Comparison of ENCODE assay signal across 14 mouse cellular contexts in the genomic region with DNA sequence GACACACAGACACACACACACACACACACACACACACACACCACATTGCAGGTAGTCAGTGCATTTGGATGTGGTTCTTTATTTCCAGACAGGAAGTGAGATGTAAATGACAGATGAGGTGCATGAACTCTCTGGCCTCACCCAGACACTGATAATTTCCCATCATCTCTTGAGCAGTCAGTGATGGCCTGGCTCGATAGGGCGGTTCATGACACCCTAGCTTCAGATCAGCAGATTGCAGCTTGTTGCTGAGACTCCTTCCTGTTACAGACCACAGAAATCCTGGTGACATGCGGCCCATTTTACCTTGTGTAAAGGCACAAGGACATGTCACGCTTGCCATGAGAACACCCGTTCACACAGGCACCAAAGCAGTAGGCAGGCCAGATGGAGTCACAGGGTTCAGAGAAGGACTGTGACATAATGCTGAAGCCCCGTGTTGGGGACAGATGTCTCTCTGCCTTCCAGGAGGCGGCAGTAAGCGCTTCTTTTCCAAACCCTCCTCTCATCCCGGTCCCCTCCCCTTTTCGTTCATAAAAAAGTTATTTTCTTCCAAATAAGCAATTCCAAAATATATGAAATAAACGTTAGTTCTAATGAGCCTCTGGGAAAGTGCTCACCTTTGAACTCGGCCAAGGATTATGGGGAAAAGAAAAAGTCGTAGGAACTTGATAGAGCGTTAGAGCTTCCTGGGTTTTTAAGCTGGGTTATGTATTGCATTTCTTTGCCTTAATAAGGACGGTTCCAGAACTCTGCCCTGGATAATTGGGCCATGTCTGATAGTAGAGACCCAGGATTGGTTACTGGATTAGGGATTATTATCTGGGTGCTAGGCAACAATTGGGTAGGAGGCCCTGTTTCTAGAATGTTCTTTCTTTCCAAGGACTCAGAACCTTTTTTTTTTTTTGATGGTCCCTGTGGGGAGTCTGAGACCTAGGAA. TPM values are rescaled to one million over a fixed set of nuclear protein-coding genes. Genes with fewer than 3 reads are reported as not detected.
DNase-seq lines count a peak whose midpoint lies in the region; ATAC-seq and TF ChIP-seq lines count a peak whose summit lies in the region.
"Had no signal": no experiment of that assay in that cellular context is flagged by ENCODE, and none has a peak within 500 bp of the region (broad histone marks: within the 10 kb centered on the region; RNA-seq: fewer than 3 reads in every experiment).

No protein-coding gene starts in this region.

- no peak overlapping the region for H3K27ac ChIP-seq in liver, postnatal 0 days (ENCODE audit: low read depth)
- H3K27ac ChIP-seq: hindbrain, embryonic 12.5 days; kidney, embryonic 15.5 days; limb, embryonic 15.5 days had no signal

- no peak overlapping the region for H3K4me3 ChIP-seq in liver, postnatal 0 days (ENCODE audit: low read depth, low read length)
- H3K4me3 ChIP-seq: erythroblast, embryonic 14.5 days; heart, embryonic 12.5 days; hindbrain, embryonic 12.5 days; kidney, embryonic 15.5 days; limb, embryonic 15.5 days had no signal

- no peaks in the 10 kb centered on the region for H3K4me1 ChIP-seq in liver, postnatal 0 days (ENCODE audit: insufficient read depth)

- H3K27me3 ChIP-seq in liver, postnatal 0 days (ENCODE audit: insufficient read depth, low read length) = no peaks in the 10 kb centered on the region
- H3K27me3 ChIP-seq: heart, embryonic 12.5 days; hindbrain, embryonic 12.5 days; kidney, embryonic 15.5 days; limb, embryonic 15.5 days had no signal

- H3K9me3 ChIP-seq in liver, postnatal 0 days (ENCODE audit: low read length) = no peaks in the 10 kb centered on the region
- H3K9me3 ChIP-seq: heart, embryonic 12.5 days; hindbrain, embryonic 12.5 days; kidney, embryonic 15.5 days; limb, embryonic 15.5 days had no signal

- no peak for TF ChIP-seq EP300 in liver, postnatal 0 days (IDR thresholded peaks at IDR 0.05; ENCODE audit: low read depth)

- no peak for ATAC-seq in liver, postnatal 0 days
- peak; percentile 55 for ATAC-seq in megakaryocyte progenitor cell, adult 5-6 weeks (replicated peaks; ENCODE audit: poor library complexity)

- H3K36me3 ChIP-seq in liver, postnatal 0 days (replicated peaks; ENCODE audit: insufficient read depth, low read length) = 0 out of 2 replicates have a peak, but pooled peaks cover 5% of the 10 kb centered on the region
- H3K36me3 ChIP-seq: heart, embryonic 12.5 days; hindbrain, embryonic 12.5 days; kidney, embryonic 15.5 days; limb, embryonic 15.5 days had no signal

- H3K9ac ChIP-seq in liver, postnatal 0 days (replicated peaks) = no peak overlapping the region
- H3K9ac ChIP-seq: heart, embryonic 12.5 days; hindbrain, embryonic 12.5 days; kidney, embryonic 15.5 days; limb, embryonic 15.5 days had no signal

- 48% methylated on average over 15 of the region's 15 CpGs for WGBS in liver, postnatal 0 days (ENCODE audit: insufficient replicate concordance)

- 0 out of 2 replicates have a peak, but pooled peaks have one; percentile 4 for TF ChIP-seq CTCF in liver, postnatal 0 days (IDR thresholded peaks at IDR 0.05; ENCODE audit: low read depth)

- H3K4me2 ChIP-seq in liver, postnatal 0 days (ENCODE audit: low read depth, low read length) = no peak overlapping the region
- H3K4me2 ChIP-seq: heart, embryonic 12.5 days; hindbrain, embryonic 12.5 days; kidney, embryonic 15.5 days; limb, embryonic 15.5 days; midbrain, embryonic 11.5 days had no signal

- no peak for DNase-seq in liver, postnatal 0 days
- DNase-seq in liver = no peak
- DNase-seq in CD4-positive helper T cell, adult 2 months (ENCODE audit: low read depth, low spot score) = peak; percentile 87
- peak; percentile 20 to 31 for DNase-seq in CD8-positive naive resting alpha-beta T cell, adult 2 months (ENCODE audit: low read depth in 2 of 2, low spot score in 2 of 2)
- no peak for DNase-seq in adrenal gland, adult 18-20 months (ENCODE audit: low spot score in 2 of 2)
- DNase-seq in cerebellum, postnatal 36 days = no peak
- DNase-seq: adrenal gland, adult 8-10 months had no signal

RNA-seq across cellular contexts. Expression of gene Epas1, which starts 26.0 kb away (rescaled TPM):
- polyA plus RNA-seq in liver, postnatal 0 days (2015; fragmentation: Nextera tagmentation; extraction: Ambion mirVana) = 7.5 and 8.2 TPM in 2 replicates
- 0.02 TPM in 1 of 2 replicates, not detected in the other for total RNA-seq in megakaryocyte progenitor cell, adult 5-6 weeks (2015)
- total RNA-seq in megakaryocyte progenitor cell, adult 5-6 weeks (2017) = not detected in 2 replicates
- 100 to 1,000 TPM; 176 to 200 TPM for total RNA-seq in adrenal gland, adult 18-20 months (2021)

Comparison
In these comparisons a context has a peak if more than half of its experiments do, and no peak if none do; other contexts are left out.
1. DNase-seq: peak in CD4-positive helper T cell, adult 2 months (single experiment) and CD8-positive naive resting alpha-beta T cell, adult 2 months (2 of 2); none in liver, postnatal 0 days (single experiment), liver (single experiment), adrenal gland, adult 18-20 months (0 of 2) and cerebellum, postnatal 36 days (0 of 2).
2. RNA of gene Epas1, which starts 26.0 kb away (total RNA-seq): 176 to 200 TPM in adrenal gland, adult 18-20 months; 0.02 TPM in megakaryocyte progenitor cell, adult 5-6 weeks; every median in the first group is over 100 times any median in the second.